Mouse (Mus musculus): ENCODE measurements around the gene Yap1. TPM values are rescaled to one million over a fixed set of nuclear protein-coding genes. Genes with fewer than 3 reads are reported as not detected.

Yap1 gene
- polyA plus RNA-seq, 1 experiment from 2014 or later: 25.0 TPM

GRCm38 (mm10) chr9:7943796-7944462 lies 60.5 kb downstream of the Yap1 start:
- ATAC-seq (ENCODE audit: low FRiP score): no peak
- H3K4me2 ChIP-seq: no peak overlapping the region
- H3K36me3 ChIP-seq (ENCODE audit: control insufficient read depth, insufficient read depth, low read length): peaks cover 2% of the 10 kb centered on the region
- no peak overlapping the region for H3K27ac ChIP-seq (ENCODE audit: low read depth, low read length)
- no peak for DNase-seq (ENCODE audit: low spot score, missing footprints)
- 94% methylated on average over 7 of the region's 7 CpGs for WGBS
- H3K4me1 ChIP-seq (ENCODE audit: control insufficient read depth, insufficient read depth, low read length): no peaks in the 10 kb centered on the region
- H3K4me3 ChIP-seq (ENCODE audit: low read depth, low read length): no peak overlapping the region
- H3K9me3 ChIP-seq (ENCODE audit: control insufficient read depth, low read length): no peaks in the 10 kb centered on the region
- H3K27me3 ChIP-seq (ENCODE audit: control insufficient read depth, insufficient read depth, low read length): no peaks in the 10 kb centered on the region
- H3K9ac ChIP-seq (ENCODE audit: low read length): no peak overlapping the region

GRCm38 (mm10) chr9:7942701-7943100 lies 61.7 kb downstream of the Yap1 start:
- Histone ChIP-seq H3K36me3 (ENCODE audit: control insufficient read depth, insufficient read depth, low read length) (peaks cover 2% of the 10 kb centered on the region; the same call in 1 of the 2 replicates), H3K27me3 (ENCODE audit: control insufficient read depth, insufficient read depth, low read length) (no peaks in the 10 kb centered on the region), H3K9ac (ENCODE audit: low read length) (no peak overlapping the region), H3K27ac (ENCODE audit: low read depth, low read length) (no peak overlapping the region), H3K4me2 (no peak overlapping the region), H3K4me1 (ENCODE audit: control insufficient read depth, insufficient read depth, low read length) (no peaks in the 10 kb centered on the region), H3K4me3 (ENCODE audit: low read depth, low read length) (no peak overlapping the region), H3K9me3 (ENCODE audit: control insufficient read depth, low read length) (no peaks in the 10 kb centered on the region)
- DNase-seq (ENCODE audit: low spot score, missing footprints) (no peak), ATAC-seq (ENCODE audit: low FRiP score) (no peak)
- 91% methylated on average over 8 of the region's 8 CpGs for WGBS

- WGBS: 94% methylated on average over 4 of the region's 4 CpGs
- no peaks in the 10 kb centered on the region for H3K27me3 ChIP-seq (ENCODE audit: control insufficient read depth, insufficient read depth, low read length)
- H3K4me2 ChIP-seq: no peak overlapping the region
- peaks cover 9% of the 10 kb centered on the region for H3K36me3 ChIP-seq (ENCODE audit: control insufficient read depth, insufficient read depth, low read length)
- no peaks in the 10 kb centered on the region for H3K4me1 ChIP-seq (ENCODE audit: control insufficient read depth, insufficient read depth, low read length)
- no peak overlapping the region for H3K27ac ChIP-seq (ENCODE audit: low read depth, low read length)
- H3K9me3 ChIP-seq (ENCODE audit: control insufficient read depth, low read length): no peaks in the 10 kb centered on the region
- ATAC-seq (ENCODE audit: low FRiP score) (no peak), DNase-seq (ENCODE audit: low spot score, missing footprints) (peak; percentile 72)
- H3K9ac ChIP-seq (ENCODE audit: low read length): no peak overlapping the region
- no peak overlapping the region for H3K4me3 ChIP-seq (ENCODE audit: low read depth, low read length)
Observed at GRCm38 (mm10) chr9:7940075-7940474, 64.3 kb downstream of the Yap1 start.

GRCm38 (mm10) chr9:7934419-7934818 lies 70.0 kb downstream of the Yap1 start:
- H3K9me3 ChIP-seq (ENCODE audit: control insufficient read depth, low read length): peaks cover 10% of the 10 kb centered on the region; the same call in 1 of the 2 replicates
- no peaks in the 10 kb centered on the region for H3K4me1 ChIP-seq (ENCODE audit: control insufficient read depth, insufficient read depth, low read length)
- H3K27ac ChIP-seq (ENCODE audit: low read depth, low read length): no peak overlapping the region
- H3K36me3 ChIP-seq (ENCODE audit: control insufficient read depth, insufficient read depth, low read length): peaks cover 31% of the 10 kb centered on the region
- ATAC-seq (ENCODE audit: low FRiP score): no peak
- no peak overlapping the region for H3K4me3 ChIP-seq (ENCODE audit: low read depth, low read length)
- WGBS: 96% methylated on average over 10 of the region's 10 CpGs
- H3K27me3 ChIP-seq (ENCODE audit: control insufficient read depth, insufficient read depth, low read length): no peaks in the 10 kb centered on the region
- no peak overlapping the region for H3K9ac ChIP-seq (ENCODE audit: low read length)
- DNase-seq (ENCODE audit: low spot score, missing footprints): no peak
- no peak overlapping the region for H3K4me2 ChIP-seq

- H3K4me2 ChIP-seq: no peak overlapping the region
- H3K36me3 ChIP-seq (ENCODE audit: control insufficient read depth, insufficient read depth, low read length): peaks cover 24% of the 10 kb centered on the region
- ATAC-seq (ENCODE audit: low FRiP score) (no peak), DNase-seq (ENCODE audit: low spot score, missing footprints) (no peak)
- H3K4me3 ChIP-seq (ENCODE audit: low read depth, low read length): no peak overlapping the region
- peaks cover 10% of the 10 kb centered on the region; the same call in 1 of the 2 replicates for H3K9me3 ChIP-seq (ENCODE audit: control insufficient read depth, low read length)
- H3K27ac ChIP-seq (ENCODE audit: low read depth, low read length): no peak overlapping the region
- no peak overlapping the region for H3K9ac ChIP-seq (ENCODE audit: low read length)
- 91% methylated on average over 6 of the region's 6 CpGs for WGBS
- no peaks in the 10 kb centered on the region for H3K27me3 ChIP-seq (ENCODE audit: control insufficient read depth, insufficient read depth, low read length)
- H3K4me1 ChIP-seq (ENCODE audit: control insufficient read depth, insufficient read depth, low read length): no peaks in the 10 kb centered on the region
Observed at GRCm38 (mm10) chr9:7929552-7929951, 74.8 kb downstream of the Yap1 start.

- H3K9me3 ChIP-seq (ENCODE audit: control insufficient read depth, low read length): peaks cover 10% of the 10 kb centered on the region; the same call in 1 of the 2 replicates
- no peaks in the 10 kb centered on the region for H3K4me1 ChIP-seq (ENCODE audit: control insufficient read depth, insufficient read depth, low read length)
- DNase-seq (ENCODE audit: low spot score, missing footprints) (no peak), ATAC-seq (ENCODE audit: low FRiP score) (no peak)
- H3K9ac ChIP-seq (ENCODE audit: low read length): no peak overlapping the region
- H3K27ac ChIP-seq (ENCODE audit: low read depth, low read length): no peak overlapping the region
- WGBS: 91% methylated on average over 3 of the region's 3 CpGs
- no peaks in the 10 kb centered on the region for H3K27me3 ChIP-seq (ENCODE audit: control insufficient read depth, insufficient read depth, low read length)
- H3K36me3 ChIP-seq (ENCODE audit: control insufficient read depth, insufficient read depth, low read length): peaks cover 17% of the 10 kb centered on the region
- no peak overlapping the region for H3K4me2 ChIP-seq
- H3K4me3 ChIP-seq (ENCODE audit: low read depth, low read length): no peak overlapping the region
Observed at GRCm38 (mm10) chr9:7928866-7929265, 75.5 kb downstream of the Yap1 start.

- no peaks in the 10 kb centered on the region for H3K4me1 ChIP-seq (ENCODE audit: control insufficient read depth, insufficient read depth, low read length)
- ATAC-seq (ENCODE audit: low FRiP score) (no peak), DNase-seq (ENCODE audit: low spot score, missing footprints) (no peak)
- no peak overlapping the region for H3K27ac ChIP-seq (ENCODE audit: low read depth, low read length)
- H3K4me3 ChIP-seq (ENCODE audit: low read depth, low read length): no peak overlapping the region
- H3K9me3 ChIP-seq (ENCODE audit: control insufficient read depth, low read length): peaks cover 9% of the 10 kb centered on the region; the same call in 1 of the 2 replicates
- no peak overlapping the region for H3K4me2 ChIP-seq
- H3K27me3 ChIP-seq (ENCODE audit: control insufficient read depth, insufficient read depth, low read length): no peaks in the 10 kb centered on the region
- H3K36me3 ChIP-seq (ENCODE audit: control insufficient read depth, insufficient read depth, low read length): peaks cover 14% of the 10 kb centered on the region
- H3K9ac ChIP-seq (ENCODE audit: low read length): no peak overlapping the region
- 94% methylated on average over 3 of the region's 3 CpGs for WGBS
Observed at GRCm38 (mm10) chr9:7928207-7928793, 76.1 kb downstream of the Yap1 start.

- H3K4me2 ChIP-seq: peak overlapping the region; percentile 46; the same call in 1 of the 2 replicates
- 55% methylated on average over 8 of the region's 8 CpGs for WGBS
- DNase-seq (ENCODE audit: low spot score, missing footprints) (no peak), ATAC-seq (ENCODE audit: low FRiP score) (peak; percentile 37; the same call in 1 of the 2 replicates)
- H3K4me3 ChIP-seq (ENCODE audit: low read depth, low read length): no peak overlapping the region
- H3K4me1 ChIP-seq (ENCODE audit: control insufficient read depth, insufficient read depth, low read length): no peaks in the 10 kb centered on the region
- no peaks in the 10 kb centered on the region for H3K9me3 ChIP-seq (ENCODE audit: control insufficient read depth, low read length)
- no peak overlapping the region for H3K27ac ChIP-seq (ENCODE audit: low read depth, low read length)
- H3K9ac ChIP-seq (ENCODE audit: low read length): no peak overlapping the region
- H3K36me3 ChIP-seq (ENCODE audit: control insufficient read depth, insufficient read depth, low read length): no peaks in the 10 kb centered on the region
- H3K27me3 ChIP-seq (ENCODE audit: control insufficient read depth, insufficient read depth, low read length): no peaks in the 10 kb centered on the region
Observed at GRCm38 (mm10) chr9:7914925-7915324, 89.5 kb downstream of the Yap1 start.

- H3K4me1 ChIP-seq (ENCODE audit: control insufficient read depth, insufficient read depth, low read length): no peaks in the 10 kb centered on the region
- WGBS: 5% methylated on average over 11 of the region's 11 CpGs
- no peaks in the 10 kb centered on the region for H3K36me3 ChIP-seq (ENCODE audit: control insufficient read depth, insufficient read depth, low read length)
- H3K4me3 ChIP-seq (ENCODE audit: low read depth, low read length): no peak overlapping the region
- DNase-seq (ENCODE audit: low spot score, missing footprints) (peak; percentile 97), ATAC-seq (ENCODE audit: low FRiP score) (peak; percentile 95)
- no peaks in the 10 kb centered on the region for H3K9me3 ChIP-seq (ENCODE audit: control insufficient read depth, low read length)
- no peaks in the 10 kb centered on the region for H3K27me3 ChIP-seq (ENCODE audit: control insufficient read depth, insufficient read depth, low read length)
- H3K4me2 ChIP-seq: peak overlapping the region; percentile 46
- no peak overlapping the region for H3K9ac ChIP-seq (ENCODE audit: low read length)
- no peak overlapping the region for H3K27ac ChIP-seq (ENCODE audit: low read depth, low read length)
Observed at GRCm38 (mm10) chr9:7914487-7914886, 89.9 kb downstream of the Yap1 start.
